Mouse (Mus musculus) midbrain, embryonic 16.5 days (tissue): Measurements from ENCODE around the gene Fbxo6. TPM values are rescaled to one million over a fixed set of nuclear protein-coding genes. Genes with fewer than 3 reads are reported as not detected.
"Not testable (repeated sequence)": the region's sequence is repeated elsewhere in the genome, so short reads cannot be mapped to it uniquely, and the experiment has no call there.

Experiments used
- ATAC-seq: fragments of 200-750 bp; cut with Nextera tagmentation; 2 replicates; pipeline ENCODE4 v1.8.0; 2017; ENCODE audit warnings: moderate TSS enrichment
- H3K27ac ChIP-seq: fragments of 300-500 bp; sonication (generic); 2 replicates; pipeline ENCODE4 v1.5.1; 2014; ENCODE audit warnings: mild to moderate bottlenecking, low read length, mixed read lengths
- H3K27me3 ChIP-seq: fragments of 300-500 bp; sonication (generic); 2 replicates; pipeline ENCODE4 v1.6.1; 2014; ENCODE audit warnings: low read depth, low read length, mixed read lengths; ENCODE audit not compliant: control insufficient read depth, insufficient read depth
- H3K36me3 ChIP-seq: fragments of 300-500 bp; sonication (generic); 2 replicates; pipeline ENCODE4 v1.6.1; 2014; ENCODE audit warnings: mild to moderate bottlenecking, low read length, moderate library complexity, mixed read lengths; ENCODE audit not compliant: control insufficient read depth, insufficient read depth
- H3K4me1 ChIP-seq: fragments of 300-500 bp; sonication (generic); 2 replicates; pipeline ENCODE4 v1.6.1; 2014; ENCODE audit warnings: mild to moderate bottlenecking, low read length, mixed read lengths; ENCODE audit not compliant: control insufficient read depth, insufficient read depth
- H3K4me2 ChIP-seq: fragments of 300-500 bp; sonication (generic); 2 replicates; pipeline ENCODE4 v1.6.1; 2014; ENCODE audit warnings: mild to moderate bottlenecking, low read length, mixed read lengths
- H3K4me3 ChIP-seq: fragments of 300-500 bp; sonication (generic); 2 replicates; pipeline ENCODE4 v1.5.1; 2014; ENCODE audit warnings: low read depth, mild to moderate bottlenecking, low read length, moderate library complexity, mixed read lengths
- H3K9ac ChIP-seq: fragments of 300-500 bp; sonication (generic); 2 replicates; pipeline ENCODE4 v1.6.1; 2014; ENCODE audit warnings: low read depth, low read length, mixed read lengths
- H3K9me3 ChIP-seq: fragments of 300-500 bp; sonication (generic); replicated peaks from 2 replicates; pipeline ENCODE4 v1.6.1; 2014; ENCODE audit warnings: mild to moderate bottlenecking, low read length, mixed read lengths; ENCODE audit not compliant: control insufficient read depth, poor library complexity, severe bottlenecking
- WGBS: fragments of 180-500 bp; shearing (Covaris S2); extraction: QIAGEN DNeasy Blood & Tissue Kit; methylation state at CpG from one replicate; pipeline ENCODE4 v1.1.7; 2014; 5-methylcytosine and 5-hydroxymethylcytosine counted together
- polyA plus RNA-seq: library from polyadenylated mRNA; unstranded; fragments of >200 nt; fragmentation: Nextera tagmentation; extraction: Ambion mirVana; gene quantifications from 2 replicates; pipeline ENCODE4 v1.2.1, GENCODE M21; 2015

Gene Fbxo6
- polyA plus RNA-seq = 18.5 and 23.8 TPM in 2 replicates

DNA sequence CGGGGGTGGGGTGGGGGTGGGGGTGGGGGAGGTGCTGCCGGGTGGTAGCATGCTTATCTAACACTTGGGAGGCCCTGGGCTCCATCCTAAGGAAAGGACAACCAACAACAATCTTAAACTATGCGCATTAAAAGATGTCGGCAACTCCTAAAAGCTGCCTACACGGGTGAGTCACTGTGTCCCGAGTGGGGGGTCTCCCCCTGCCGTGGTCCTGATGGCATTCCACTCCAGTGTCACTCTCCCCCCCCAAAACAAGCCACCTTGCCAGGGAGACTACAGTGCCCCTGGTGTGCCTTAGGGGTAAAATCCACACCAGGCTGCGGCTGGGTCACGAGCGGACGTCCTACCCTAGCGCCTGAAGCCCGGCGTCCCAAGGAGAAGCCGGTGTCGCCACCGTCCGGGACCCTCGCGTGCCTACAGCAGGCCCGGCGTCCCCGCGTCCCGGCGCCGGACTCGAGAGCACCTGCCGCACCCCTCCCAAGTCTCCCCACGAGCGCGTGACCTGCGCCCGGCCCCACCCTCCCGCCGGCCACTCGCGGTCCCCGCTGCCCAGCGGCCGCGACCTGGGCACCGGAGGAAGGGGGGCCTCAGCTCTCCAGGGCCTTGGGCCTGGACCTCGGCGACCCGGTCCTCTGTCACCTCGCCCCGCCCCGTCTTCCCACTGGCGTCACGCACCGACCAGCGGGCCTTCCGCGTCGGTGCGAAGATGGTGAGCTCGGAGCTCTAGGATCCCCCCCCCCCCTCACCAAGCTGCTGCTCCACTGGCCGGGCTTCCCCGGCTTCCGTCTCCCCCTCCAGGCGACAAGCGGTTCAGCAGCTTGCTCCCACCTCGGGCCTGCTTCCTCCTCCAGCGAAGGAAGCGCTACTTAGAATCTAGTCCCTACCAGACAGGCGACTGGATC lies at the start of gene Fbxo6:
Fbxo6 (minus strand) TSS at position 874 of the 902 bp plus-strand sequence.
- no peaks in the 10 kb centered on the region for H3K9me3 ChIP-seq
- H3K27ac ChIP-seq = peak within 1 kb of the TSS; percentile 90
- peak within 1 kb of the TSS; percentile 81 for H3K4me2 ChIP-seq
- H3K4me1 ChIP-seq = peaks cover 2% of the 10 kb centered on the region; the same call in 1 of the 2 replicates
- peak within 1 kb of the TSS; percentile 58 for H3K4me3 ChIP-seq
- ATAC-seq = peak; percentile 92
- H3K36me3 ChIP-seq = peaks cover 21% of the 10 kb centered on the region
- no peaks in the 10 kb centered on the region for H3K27me3 ChIP-seq
- WGBS = under 1% methylated on average over 57 of the region's 67 CpGs
- H3K9ac ChIP-seq = peak within 1 kb of the TSS; percentile 84

DNA sequence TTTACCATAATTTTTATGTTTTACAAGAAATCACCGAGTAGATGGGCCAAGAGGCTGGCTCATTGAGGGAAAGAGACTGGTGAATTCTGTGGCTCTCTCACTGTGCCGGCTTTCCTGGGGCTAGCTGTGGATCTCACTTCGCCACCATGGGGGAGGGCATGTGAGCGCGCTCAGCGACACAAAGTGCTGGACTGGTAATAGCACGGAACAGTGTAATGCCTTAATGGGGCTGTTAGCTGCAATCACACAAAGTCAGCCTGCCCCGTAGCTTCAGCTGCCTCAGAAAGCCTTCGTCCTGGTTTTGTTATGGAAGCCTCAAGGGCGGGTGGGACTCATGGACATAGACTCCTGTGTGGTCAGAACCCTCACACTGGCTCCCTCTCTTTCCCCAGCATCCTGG lies 46.8 kb upstream of the Fbxo6 start:
- Histone ChIP-seq H3K27me3 (no peaks in the 10 kb centered on the region), H3K4me2 (no peak overlapping the region), H3K4me1 (no peaks in the 10 kb centered on the region; the same call in 1 of the 2 replicates), H3K9ac (no peak overlapping the region), H3K36me3 (no peaks in the 10 kb centered on the region), H3K9me3 (no peaks in the 10 kb centered on the region), H3K4me3 (no peak overlapping the region), H3K27ac (no peak overlapping the region)
- no peak for ATAC-seq
- 26% methylated on average over 10 of the region's 10 CpGs for WGBS

DNA sequence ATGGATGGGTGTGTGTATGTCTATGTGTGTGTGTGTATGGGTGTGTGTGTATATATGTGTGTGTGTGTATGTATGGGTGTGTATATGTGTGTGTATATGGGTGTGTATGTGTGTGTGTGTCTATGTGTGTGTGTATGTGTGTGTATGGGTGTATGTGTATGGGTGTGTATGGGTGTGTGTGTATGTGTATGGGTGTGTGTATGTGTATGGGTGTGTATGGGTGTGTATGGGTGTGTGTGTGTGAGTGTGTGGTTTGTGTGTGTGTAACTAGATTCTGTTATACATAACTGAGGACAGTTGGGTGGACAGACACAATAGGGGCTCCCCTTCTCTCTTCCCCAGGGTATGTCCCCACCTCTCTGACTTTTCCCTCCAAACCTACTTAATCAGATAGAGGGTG lies 42.5 kb upstream of the Fbxo6 start:
- Histone ChIP-seq H3K4me3 (no peak overlapping the region), H3K4me1 (peaks cover 4% of the 10 kb centered on the region; the same call in 1 of the 2 replicates), H3K27ac (no peak overlapping the region), H3K9ac (no peak overlapping the region), H3K9me3 (no peaks in the 10 kb centered on the region), H3K36me3 (no peaks in the 10 kb centered on the region), H3K27me3 (no peaks in the 10 kb centered on the region), H3K4me2 (no peak overlapping the region)
- ATAC-seq = no peak

DNA sequence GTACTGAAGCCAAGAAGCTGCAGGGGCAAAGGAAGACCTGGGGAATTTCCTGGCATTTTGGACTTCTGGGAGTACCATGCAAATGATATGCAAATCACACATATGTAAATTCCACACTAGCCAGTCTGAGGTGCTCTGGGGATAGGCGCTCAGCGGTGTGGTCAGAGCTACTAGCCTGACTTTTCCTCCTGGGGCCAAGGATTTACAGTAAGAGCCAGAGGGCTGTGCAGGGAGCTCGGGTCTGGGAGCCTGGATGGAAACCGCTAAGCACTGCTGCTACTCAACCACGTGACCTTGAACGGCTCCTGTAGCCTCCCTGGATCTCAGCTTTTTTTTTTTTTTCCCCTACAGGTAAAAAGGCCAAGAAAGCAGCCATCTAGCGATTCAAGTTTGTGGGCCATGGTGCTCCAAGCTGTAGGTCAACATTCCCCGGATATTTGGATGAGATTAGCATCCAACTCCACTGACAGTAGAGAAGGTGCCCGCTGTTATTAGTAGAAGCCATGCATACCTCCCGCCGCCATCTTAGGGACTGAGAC lies 40.8 kb upstream of the Fbxo6 start:
- ATAC-seq = no peak
- no peak overlapping the region for H3K9ac ChIP-seq
- 0 out of 2 replicates have a peak overlapping the region, but pooled peaks have one; percentile 5 for H3K4me2 ChIP-seq
- no peaks in the 10 kb centered on the region for H3K27me3 ChIP-seq
- no peak overlapping the region for H3K4me3 ChIP-seq
- WGBS = 36% methylated on average over 11 of the region's 11 CpGs
- H3K9me3 ChIP-seq = no peaks in the 10 kb centered on the region
- H3K27ac ChIP-seq = no peak overlapping the region
- H3K4me1 ChIP-seq = peaks cover 4% of the 10 kb centered on the region; the same call in 1 of the 2 replicates
- no peaks in the 10 kb centered on the region for H3K36me3 ChIP-seq

DNA sequence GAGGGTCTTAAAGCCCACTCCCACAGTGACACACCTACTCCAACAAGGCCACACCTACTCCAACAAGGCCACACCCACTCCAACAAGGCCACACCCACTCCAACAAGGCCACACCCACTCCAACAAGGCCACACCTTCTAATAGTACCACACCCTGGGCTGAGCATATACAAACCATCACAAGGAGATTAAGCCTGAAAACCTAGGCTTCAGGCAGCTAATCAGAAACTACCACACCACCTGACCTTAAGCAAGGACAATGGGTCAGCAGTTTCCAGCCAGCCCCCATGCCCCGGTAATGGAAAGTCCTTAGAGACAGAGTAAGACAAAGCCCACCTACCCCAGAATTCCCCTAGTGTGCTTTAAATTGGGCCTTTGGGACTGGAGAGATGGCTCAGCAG lies 36.8 kb upstream of the Fbxo6 start:
- not testable (repeated sequence) for H3K4me1 ChIP-seq, H3K4me2 ChIP-seq, H3K27me3 ChIP-seq, ATAC-seq, H3K9ac ChIP-seq, H3K4me3 ChIP-seq, H3K9me3 ChIP-seq, H3K27ac ChIP-seq, H3K36me3 ChIP-seq
- 88% methylated on average over 1 of the region's 1 CpGs for WGBS

DNA sequence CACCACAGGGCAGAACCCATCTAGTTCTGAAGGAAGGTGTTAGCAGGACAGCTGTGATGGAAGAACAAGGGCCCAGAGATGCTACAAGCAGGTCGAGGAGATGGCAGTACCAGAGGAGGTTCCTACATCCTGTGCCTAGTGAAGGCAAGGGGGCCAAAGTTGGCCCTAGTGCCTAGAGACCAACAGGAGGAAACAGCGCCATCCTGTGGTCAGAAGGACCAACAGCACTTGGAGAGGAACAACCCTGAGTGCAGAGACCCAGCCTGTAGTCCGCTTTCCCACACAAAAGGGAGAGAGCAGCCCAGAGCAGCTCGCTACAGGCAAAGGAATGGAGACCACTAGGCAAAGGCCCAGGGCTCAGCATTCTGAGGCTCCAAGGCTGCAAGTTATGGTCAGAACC lies 33.9 kb upstream of the Fbxo6 start:
- 69% methylated on average over 4 of the region's 4 CpGs for WGBS
- H3K4me3 ChIP-seq = no peak overlapping the region
- H3K27me3 ChIP-seq = no peaks in the 10 kb centered on the region
- no peaks in the 10 kb centered on the region for H3K9me3 ChIP-seq
- H3K36me3 ChIP-seq = no peaks in the 10 kb centered on the region
- no peak overlapping the region for H3K4me2 ChIP-seq
- no peak overlapping the region for H3K9ac ChIP-seq
- ATAC-seq = no peak
- H3K27ac ChIP-seq = no peak overlapping the region
- H3K4me1 ChIP-seq = peaks cover 4% of the 10 kb centered on the region; the same call in 1 of the 2 replicates

DNA sequence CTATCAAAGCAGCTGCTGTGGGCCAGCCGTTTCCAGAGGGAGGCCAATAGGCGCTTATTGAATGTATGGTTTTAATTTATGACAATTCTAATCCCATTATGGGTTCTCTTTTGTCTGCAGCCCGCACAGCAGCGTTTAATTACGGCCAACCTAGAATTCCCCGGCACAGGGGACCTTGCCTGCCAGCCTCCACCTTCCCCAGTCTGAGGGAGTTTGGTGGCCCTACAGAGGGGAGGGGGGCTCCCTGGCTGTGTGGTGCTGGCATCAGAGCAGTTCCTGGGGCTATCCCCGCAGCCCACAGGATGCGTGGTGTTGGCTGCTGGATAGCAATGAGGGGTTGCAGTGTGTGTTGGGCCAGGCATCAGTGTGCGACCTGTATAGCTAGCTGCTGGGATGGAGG lies 32.6 kb upstream of the Fbxo6 start:
- H3K4me3 ChIP-seq = no peak overlapping the region
- WGBS = 17% methylated on average over 9 of the region's 9 CpGs
- H3K27ac ChIP-seq = no peak overlapping the region
- H3K36me3 ChIP-seq = no peaks in the 10 kb centered on the region
- no peak overlapping the region for H3K4me2 ChIP-seq
- ATAC-seq = no peak
- no peak overlapping the region for H3K9ac ChIP-seq
- peaks cover 4% of the 10 kb centered on the region; the same call in 1 of the 2 replicates for H3K4me1 ChIP-seq
- no peaks in the 10 kb centered on the region for H3K9me3 ChIP-seq
- H3K27me3 ChIP-seq = no peaks in the 10 kb centered on the region

DNA sequence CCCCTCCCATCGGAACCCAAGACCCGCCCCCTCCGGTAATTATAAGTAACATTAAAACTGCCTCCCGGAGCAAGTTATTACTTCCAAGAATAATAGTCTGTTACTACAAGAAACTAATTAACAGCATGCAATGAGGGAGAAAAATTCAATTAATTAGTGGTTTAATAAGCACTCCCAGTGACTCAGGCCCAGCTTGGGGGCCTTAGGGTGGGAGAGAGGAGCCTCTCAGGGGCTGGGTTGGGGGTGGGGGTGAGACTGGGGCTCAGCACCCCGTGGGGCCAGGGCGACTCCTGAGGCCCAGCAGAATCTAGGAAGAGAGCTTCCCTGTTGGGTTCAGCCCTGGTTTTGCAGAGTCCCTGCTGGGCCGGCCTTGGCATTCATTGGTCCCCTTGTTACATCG lies 30.4 kb upstream of the Fbxo6 start:
- no peak for ATAC-seq
- Histone ChIP-seq H3K4me1 (peaks cover 4% of the 10 kb centered on the region; the same call in 1 of the 2 replicates), H3K4me2 (no peak overlapping the region), H3K27ac (0 out of 2 replicates have a peak overlapping the region, but pooled peaks have one; percentile 25), H3K36me3 (no peaks in the 10 kb centered on the region), H3K9me3 (no peaks in the 10 kb centered on the region), H3K9ac (no peak overlapping the region), H3K27me3 (0 out of 2 replicates have a peak, but pooled peaks cover 1% of the 10 kb centered on the region), H3K4me3 (no peak overlapping the region)
- 33% methylated on average over 8 of the region's 8 CpGs for WGBS

DNA sequence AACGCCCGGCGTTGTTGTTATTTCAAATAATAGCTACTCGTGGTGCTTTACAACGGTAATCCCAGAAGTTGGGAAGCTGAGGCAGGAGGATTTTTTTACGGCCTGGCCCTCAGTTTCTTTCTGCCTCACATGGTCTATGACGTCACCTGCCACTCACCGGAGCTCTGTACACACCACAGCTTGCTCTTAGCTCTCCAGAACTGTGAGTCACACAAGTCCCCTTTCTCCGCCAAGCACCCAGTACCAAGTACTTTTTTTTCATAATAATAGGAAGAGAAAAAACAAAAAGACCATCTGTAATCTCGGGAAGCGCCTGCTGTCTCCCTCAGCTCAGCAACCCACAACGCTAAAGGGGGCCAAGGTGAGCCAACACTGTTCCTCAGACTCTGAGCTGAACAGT lies 29.5 kb upstream of the Fbxo6 start:
- WGBS = 90% methylated on average over 12 of the region's 12 CpGs
- ATAC-seq = no peak

More for the DNA sequence above, 29.5 kb upstream of the Fbxo6 start:
- H3K9ac ChIP-seq = no peak overlapping the region
- no peak overlapping the region for H3K4me2 ChIP-seq
- no peaks in the 10 kb centered on the region for H3K9me3 ChIP-seq
- H3K4me3 ChIP-seq = no peak overlapping the region
- H3K27me3 ChIP-seq = 0 out of 2 replicates have a peak, but pooled peaks cover 2% of the 10 kb centered on the region
- H3K27ac ChIP-seq = no peak overlapping the region
- peaks cover 4% of the 10 kb centered on the region; the same call in 1 of the 2 replicates for H3K4me1 ChIP-seq
- H3K36me3 ChIP-seq = no peaks in the 10 kb centered on the region
